Mouse (Mus musculus): Measurements from ENCODE around the gene Susd2. TPM values are rescaled to one million over a fixed set of nuclear protein-coding genes. Genes with fewer than 3 reads are reported as not detected.

Gene Susd2
- polyA plus RNA-seq, 1 experiment from 2014 or later = 2.0 TPM

DNA sequence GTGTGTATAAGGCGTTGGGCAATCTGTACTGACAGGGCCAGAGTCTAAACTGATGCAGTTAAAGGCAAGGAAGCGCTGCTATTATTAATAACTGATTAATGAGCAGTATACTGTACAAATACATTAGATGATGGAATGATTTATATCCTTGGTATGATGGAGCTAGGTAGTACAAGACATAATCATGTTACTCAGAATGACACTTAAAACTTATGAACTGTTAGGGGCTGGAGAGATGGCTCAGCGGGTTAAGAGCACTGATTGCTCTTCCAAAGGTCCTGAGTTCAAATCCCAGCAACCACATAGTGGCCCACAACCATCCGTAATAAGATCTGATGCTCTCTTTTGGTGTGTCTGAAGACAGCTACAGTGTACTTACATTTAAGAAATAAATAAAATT is 36.6 kb downstream of the Susd2 start:
- no peak overlapping the region for H3K27ac ChIP-seq (replicated peaks)
- 89% methylated on average over 4 of the region's 4 CpGs for WGBS

DNA sequence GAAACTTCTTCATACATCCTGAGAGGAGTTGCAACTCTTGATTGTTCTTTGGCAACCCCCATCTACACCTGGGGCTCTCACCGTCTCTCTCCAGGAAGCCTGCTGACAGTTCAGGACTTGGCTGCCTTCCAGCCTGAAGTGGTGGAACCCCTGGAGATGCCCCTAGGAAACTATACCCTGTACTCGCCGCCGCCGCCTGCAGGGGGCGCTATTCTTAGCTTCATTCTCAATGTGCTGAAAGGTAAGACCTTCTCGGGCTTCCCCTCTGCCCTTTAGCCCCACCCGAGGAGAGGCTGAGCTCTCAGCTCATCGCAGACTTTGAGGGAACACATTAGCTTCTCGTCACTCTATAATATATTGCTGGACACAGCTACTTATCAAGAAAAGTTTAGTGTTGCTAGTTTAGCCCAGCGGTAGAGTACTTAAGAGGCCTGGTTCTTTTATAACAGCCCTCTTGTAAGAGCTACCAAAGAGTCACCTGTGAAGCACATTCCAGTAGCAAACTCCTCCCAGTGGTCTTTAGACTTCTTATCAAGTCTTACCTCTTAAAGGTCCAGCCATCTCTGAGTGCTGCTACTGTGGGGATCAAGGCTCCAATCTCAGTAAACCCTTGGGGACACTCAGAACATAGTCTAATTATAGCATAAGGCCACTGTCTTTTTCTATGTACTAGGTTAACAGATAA is 38.5 kb downstream of the Susd2 start:
- no peaks in the 10 kb centered on the region for H3K4me1 ChIP-seq
- no peaks in the 10 kb centered on the region for H3K9me3 ChIP-seq
- no peak overlapping the region for H3K4me2 ChIP-seq (replicated peaks)
- no peak overlapping the region for H3K9ac ChIP-seq (replicated peaks)
- H3K36me3 ChIP-seq = no peaks in the 10 kb centered on the region
- WGBS = 46% methylated on average over 11 of the region's 11 CpGs
- H3K27ac ChIP-seq (replicated peaks) = no peak overlapping the region
- H3K27me3 ChIP-seq = no peaks in the 10 kb centered on the region
- H3K4me3 ChIP-seq = no peak overlapping the region
- no peak for ATAC-seq (ENCODE audit: low FRiP score, low read depth)

More for the DNA sequence above, 36.6 kb downstream of the Susd2 start:
- no peak for ATAC-seq (ENCODE audit: low FRiP score, low read depth)
- Histone ChIP-seq H3K4me3 (no peak overlapping the region), H3K9me3 (no peaks in the 10 kb centered on the region), H3K4me2 (replicated peaks) (no peak overlapping the region), H3K36me3 (no peaks in the 10 kb centered on the region), H3K27me3 (no peaks in the 10 kb centered on the region), H3K9ac (replicated peaks) (no peak overlapping the region), H3K4me1 (no peaks in the 10 kb centered on the region)

DNA sequence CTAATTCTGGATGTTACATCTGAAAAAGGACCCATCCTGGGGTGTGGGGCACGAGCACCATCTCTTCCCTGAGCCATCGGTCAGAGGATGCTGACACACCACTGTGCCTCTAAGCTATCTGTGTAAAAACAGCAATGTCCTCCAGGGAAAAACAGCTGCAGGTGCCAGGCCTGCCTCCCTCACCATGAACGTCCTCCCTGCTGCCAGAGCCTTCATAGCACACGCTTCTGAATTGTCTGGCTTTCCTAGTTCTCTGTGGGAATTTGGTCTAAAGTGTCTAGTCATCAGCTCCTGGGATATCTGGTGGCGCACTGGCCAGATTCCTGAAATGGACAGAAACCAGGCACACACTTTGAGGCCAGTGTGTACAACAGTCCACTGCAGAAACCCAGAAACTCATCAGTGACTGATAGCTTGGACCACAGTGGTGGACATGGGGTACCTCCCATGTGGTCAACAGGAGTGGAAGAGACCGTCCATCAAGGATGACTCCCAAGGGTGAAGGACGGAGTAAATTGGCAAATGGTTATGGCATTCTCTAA is 43.5 kb downstream of the Susd2 start:
- ATAC-seq (ENCODE audit: low FRiP score, low read depth) = no peak
- H3K9ac ChIP-seq (replicated peaks) = no peak overlapping the region
- H3K4me2 ChIP-seq (replicated peaks) = no peak overlapping the region
- H3K4me1 ChIP-seq = no peaks in the 10 kb centered on the region
- H3K9me3 ChIP-seq = 0 out of 2 replicates have a peak, but pooled peaks cover 4% of the 10 kb centered on the region
- no peaks in the 10 kb centered on the region for H3K36me3 ChIP-seq
- 84% methylated on average over 7 of the region's 7 CpGs for WGBS
- no peak overlapping the region for H3K27ac ChIP-seq (replicated peaks)
- H3K27me3 ChIP-seq = no peaks in the 10 kb centered on the region
- no peak overlapping the region for H3K4me3 ChIP-seq

DNA sequence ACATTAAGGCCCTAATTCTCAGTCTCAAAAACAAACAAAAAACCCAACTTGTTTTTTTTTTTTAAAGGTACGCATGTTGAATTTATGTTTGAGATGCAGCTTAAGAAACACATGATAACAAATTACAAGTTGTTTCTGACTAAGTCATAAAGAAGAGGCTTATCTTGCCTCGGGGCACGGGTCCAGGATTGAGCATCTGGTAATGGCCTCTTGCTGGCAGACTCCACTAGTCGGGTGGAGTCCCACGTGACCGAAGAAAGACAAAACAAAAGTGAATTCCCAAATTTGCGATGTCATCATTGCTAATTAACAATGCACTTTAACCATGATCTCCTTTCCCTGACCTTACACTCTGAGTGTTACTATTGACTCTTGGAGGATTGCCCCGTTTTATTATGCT is 47.8 kb downstream of the Susd2 start:
- Histone ChIP-seq H3K27me3 (no peaks in the 10 kb centered on the region), H3K4me1 (no peaks in the 10 kb centered on the region), H3K9me3 (0 out of 2 replicates have a peak, but pooled peaks cover 4% of the 10 kb centered on the region), H3K4me3 (no peak overlapping the region), H3K27ac (replicated peaks) (no peak overlapping the region), H3K9ac (replicated peaks) (no peak overlapping the region), H3K36me3 (no peaks in the 10 kb centered on the region), H3K4me2 (replicated peaks) (no peak overlapping the region)
- ATAC-seq (ENCODE audit: low FRiP score, low read depth) = no peak
- WGBS = 89% methylated on average over 8 of the region's 8 CpGs

DNA sequence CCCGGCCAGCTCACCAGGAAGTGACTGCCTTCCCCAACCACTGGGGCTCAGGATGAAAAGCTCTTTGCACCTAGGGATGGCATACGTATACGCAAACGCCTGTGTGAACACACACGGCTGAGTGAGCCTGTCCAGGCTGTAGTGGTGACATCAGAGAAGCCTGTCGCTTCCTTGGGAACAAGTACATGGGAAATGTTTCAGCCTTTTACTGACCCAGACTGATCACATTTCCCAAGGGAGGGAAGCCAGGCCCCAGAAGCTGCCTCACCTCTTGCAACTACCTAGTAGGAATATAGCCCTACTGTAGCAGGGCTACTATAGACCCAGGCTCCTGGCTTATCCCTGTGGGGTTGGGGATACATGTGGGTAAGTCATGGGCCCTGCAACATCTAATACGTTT is 51.2 kb downstream of the Susd2 start:
- H3K9ac ChIP-seq (replicated peaks) = no peak overlapping the region
- peaks cover 8% of the 10 kb centered on the region for H3K4me1 ChIP-seq
- no peak overlapping the region for H3K27ac ChIP-seq (replicated peaks)
- 0 out of 2 replicates have a peak, but pooled peaks cover 1% of the 10 kb centered on the region for H3K9me3 ChIP-seq
- H3K4me3 ChIP-seq = no peak overlapping the region
- H3K36me3 ChIP-seq = no peaks in the 10 kb centered on the region
- no peaks in the 10 kb centered on the region for H3K27me3 ChIP-seq
- ATAC-seq (ENCODE audit: low FRiP score, low read depth) = no peak
- WGBS = 88% methylated on average over 7 of the region's 7 CpGs
- no peak overlapping the region for H3K4me2 ChIP-seq (replicated peaks)

DNA sequence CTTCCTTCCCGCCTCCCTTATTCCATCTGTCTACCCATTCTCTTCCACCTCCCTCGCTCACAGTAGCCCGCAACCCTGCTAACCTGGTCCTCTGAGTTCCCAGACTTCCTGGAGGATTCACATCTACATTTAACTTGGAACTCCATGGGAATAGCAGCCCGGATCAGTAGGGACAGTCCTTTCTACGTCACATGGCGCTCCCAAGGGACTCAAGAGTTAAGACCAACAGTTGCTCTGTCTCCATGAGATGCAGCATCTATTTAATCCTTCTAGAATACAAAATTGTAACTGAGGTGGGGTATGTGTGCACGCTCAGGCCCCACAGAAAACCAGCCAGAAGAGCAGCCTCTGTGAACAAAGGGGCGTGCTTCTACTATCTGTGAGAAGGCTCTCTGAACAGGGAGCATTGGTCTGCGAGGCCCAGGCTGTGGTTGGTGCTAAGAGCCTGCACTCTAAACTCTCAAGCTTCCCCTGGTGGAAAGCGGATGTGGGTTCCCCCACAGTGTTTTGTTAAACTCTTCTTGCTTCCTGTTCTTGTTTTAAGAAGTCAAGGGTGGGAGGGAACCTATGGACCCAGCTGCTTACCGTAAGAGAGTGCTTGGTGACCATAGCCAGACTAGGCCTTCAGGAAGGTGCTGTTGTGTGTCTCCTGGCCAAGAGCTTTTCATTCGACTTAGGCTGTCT is 52.5 kb downstream of the Susd2 start:
- ATAC-seq (ENCODE audit: low FRiP score, low read depth) = no peak
- H3K27me3 ChIP-seq = no peaks in the 10 kb centered on the region
- no peak overlapping the region for H3K27ac ChIP-seq (replicated peaks)
- H3K36me3 ChIP-seq = no peaks in the 10 kb centered on the region
- H3K9me3 ChIP-seq = no peaks in the 10 kb centered on the region
- no peak overlapping the region for H3K4me3 ChIP-seq
- H3K4me2 ChIP-seq (replicated peaks) = no peak overlapping the region
- peaks cover 8% of the 10 kb centered on the region for H3K4me1 ChIP-seq
- WGBS = 78% methylated on average over 12 of the region's 12 CpGs
- no peak overlapping the region for H3K9ac ChIP-seq (replicated peaks)

DNA sequence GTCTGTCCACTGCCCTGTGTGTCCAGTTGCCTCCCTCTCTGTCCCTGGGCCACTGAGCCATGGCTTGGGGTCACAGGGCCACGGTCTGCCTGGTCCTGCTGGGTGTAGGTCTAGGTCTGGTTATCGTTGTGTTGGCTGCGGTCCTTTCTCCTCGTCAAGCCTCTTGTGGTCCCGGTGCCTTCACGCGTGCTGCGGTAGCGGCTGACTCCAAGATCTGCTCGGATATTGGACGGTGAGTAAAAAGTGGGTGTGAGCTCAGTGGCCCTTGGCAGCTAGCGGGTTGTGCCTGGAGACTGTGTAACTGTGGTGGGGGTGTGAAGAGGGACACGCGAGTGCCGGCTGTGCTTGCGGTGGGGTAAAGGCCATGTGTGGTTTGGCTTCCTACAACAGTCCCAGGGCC is 54.2 kb downstream of the Susd2 start:
- no peaks in the 10 kb centered on the region for H3K9me3 ChIP-seq
- WGBS = 84% methylated on average over 16 of the region's 16 CpGs
- no peak for ATAC-seq (ENCODE audit: low FRiP score, low read depth)
- no peak overlapping the region for H3K27ac ChIP-seq (replicated peaks)
- no peaks in the 10 kb centered on the region for H3K36me3 ChIP-seq
- H3K27me3 ChIP-seq = peaks cover 13% of the 10 kb centered on the region
- H3K4me2 ChIP-seq (replicated peaks) = no peak overlapping the region
- H3K4me1 ChIP-seq = peaks cover 8% of the 10 kb centered on the region
- no peak overlapping the region for H3K9ac ChIP-seq (replicated peaks)
- H3K4me3 ChIP-seq = no peak overlapping the region

DNA sequence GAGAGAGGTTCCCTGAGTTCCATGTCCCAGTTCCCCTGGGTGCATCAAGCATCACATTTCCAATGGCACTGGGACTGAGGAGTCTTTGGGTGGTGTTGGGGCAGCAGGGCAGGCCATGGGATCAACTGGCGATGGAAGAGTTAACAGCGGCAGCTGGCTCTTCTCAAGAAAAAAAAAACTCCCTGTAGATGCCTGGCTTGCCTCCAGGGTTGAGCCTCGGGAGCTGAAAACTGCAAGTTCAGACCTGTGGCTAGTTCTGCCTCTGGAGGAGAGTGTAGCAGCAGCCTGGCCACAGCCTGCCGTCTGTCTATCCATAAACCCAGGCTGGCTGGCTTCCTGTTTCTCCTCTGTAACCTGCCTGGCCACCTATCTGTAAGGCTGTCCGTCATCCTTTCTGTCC is 54.7 kb downstream of the Susd2 start, which contains the start of gene Ggt5:
TSS of gene Ggt5 (plus strand) at position 212 of the 400 bp plus-strand sequence.
- Histone ChIP-seq H3K4me1 (peaks cover 8% of the 10 kb centered on the region), H3K9me3 (no peaks in the 10 kb centered on the region), H3K4me2 (replicated peaks) (no peak within 1 kb of the TSS), H3K36me3 (no peaks in the 10 kb centered on the region), H3K27me3 (peaks cover 13% of the 10 kb centered on the region), H3K9ac (replicated peaks) (no peak within 1 kb of the TSS), H3K27ac (replicated peaks) (no peak within 1 kb of the TSS), H3K4me3 (no peak within 1 kb of the TSS)
- ATAC-seq (ENCODE audit: low FRiP score, low read depth) = no peak
- 44% methylated on average over 5 of the region's 5 CpGs for WGBS

DNA sequence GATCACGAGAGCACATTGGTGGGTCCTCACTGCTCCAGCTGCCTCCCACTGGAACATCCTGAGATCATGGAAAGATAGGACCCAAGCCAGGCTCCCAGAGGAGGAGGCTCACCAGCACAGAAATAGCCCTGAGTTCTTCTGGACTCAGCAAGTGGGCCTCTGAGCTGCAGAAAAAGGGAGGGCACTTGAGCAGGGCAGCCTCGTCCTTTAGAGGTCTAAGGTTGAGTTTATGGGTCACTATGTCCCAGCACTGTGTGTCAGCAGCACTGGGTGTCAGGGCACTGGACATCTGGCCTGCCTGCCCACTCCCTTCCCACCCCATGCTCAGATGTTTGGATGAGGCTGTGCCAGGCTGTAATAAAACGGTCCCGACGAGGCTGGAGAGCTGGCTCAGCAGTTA is 55.5 kb downstream of the Susd2 start:
- 82% methylated on average over 5 of the region's 5 CpGs for WGBS
- Histone ChIP-seq H3K36me3 (no peaks in the 10 kb centered on the region), H3K4me2 (replicated peaks) (no peak overlapping the region)

DNA sequence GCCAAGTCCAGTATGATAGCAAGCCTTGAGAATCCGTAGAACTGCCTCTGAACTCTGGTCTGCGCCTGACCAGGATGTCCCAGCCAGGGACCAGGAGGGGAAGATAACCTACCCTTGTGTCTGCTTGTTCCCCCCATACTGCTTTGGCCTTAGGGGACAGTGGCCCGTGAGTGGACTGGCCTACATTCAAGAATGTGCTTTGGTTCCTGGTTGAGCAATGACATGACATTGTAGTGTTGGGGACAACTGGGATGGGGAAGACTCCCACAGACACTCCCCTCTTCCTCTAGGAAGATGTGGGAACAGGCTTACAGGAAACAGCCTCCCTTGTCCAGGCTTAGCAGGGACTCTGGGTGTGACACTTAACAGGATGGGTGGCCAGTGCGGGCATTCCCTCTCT is 56.0 kb downstream of the Susd2 start:
- Histone ChIP-seq H3K4me2 (replicated peaks) (no peak overlapping the region), H3K9ac (replicated peaks) (no peak overlapping the region), H3K9me3 (no peaks in the 10 kb centered on the region), H3K4me1 (peaks cover 8% of the 10 kb centered on the region), H3K27ac (replicated peaks) (no peak overlapping the region), H3K4me3 (no peak overlapping the region), H3K27me3 (peaks cover 22% of the 10 kb centered on the region), H3K36me3 (no peaks in the 10 kb centered on the region)
- 82% methylated on average over 4 of the region's 4 CpGs for WGBS
- no peak for ATAC-seq (ENCODE audit: low FRiP score, low read depth)

More for the DNA sequence above, 55.5 kb downstream of the Susd2 start:
- no peak for ATAC-seq (ENCODE audit: low FRiP score, low read depth)
- Histone ChIP-seq H3K9me3 (no peaks in the 10 kb centered on the region), H3K4me1 (peaks cover 8% of the 10 kb centered on the region), H3K27me3 (peaks cover 21% of the 10 kb centered on the region), H3K9ac (replicated peaks) (no peak overlapping the region), H3K4me3 (no peak overlapping the region), H3K27ac (replicated peaks) (no peak overlapping the region)
